Mouse (Mus musculus) kidney, adult 2 months (tissue): ENCODE results near the gene Rpgr. TPM values are rescaled to one million over a fixed set of nuclear protein-coding genes. Genes with fewer than 3 reads are reported as not detected.

ENCODE experiments used
- DNase-seq: peaks from one replicate; pipeline ENCODE4 v3.0.0; 2021
- H3K27ac ChIP-seq: fragments of 200-500 bp; 2 replicates; pipeline ENCODE4 v1.5.1; 2012; ENCODE audit warnings: low read depth, low read length, control low read depth, inconsistent platforms; ENCODE audit not compliant: insufficient read depth
- H3K27me3 ChIP-seq: fragments of 200-500 bp; replicated peaks from 2 replicates; pipeline ENCODE4 v1.6.1; 2012; ENCODE audit warnings: mild to moderate bottlenecking, moderate library complexity, low read length, inconsistent platforms; ENCODE audit not compliant: control insufficient read depth, insufficient read depth
- H3K36me3 ChIP-seq: fragments of 200-500 bp; 2 replicates; pipeline ENCODE4 v1.6.1; 2012; ENCODE audit warnings: mild to moderate bottlenecking, moderate library complexity, low read length, inconsistent platforms; ENCODE audit not compliant: control insufficient read depth, insufficient read depth
- H3K4me1 ChIP-seq: fragments of 200-500 bp; 2 replicates; pipeline ENCODE4 v1.6.1; 2011; ENCODE audit warnings: low read length; ENCODE audit not compliant: control insufficient read depth, insufficient read depth
- H3K4me3 ChIP-seq: fragments of 200-500 bp; 2 replicates; pipeline ENCODE4 v1.5.1; 2011; ENCODE audit warnings: mild to moderate bottlenecking, low read depth, low read length, control low read depth; ENCODE audit not compliant: insufficient read depth
- CTCF ChIP-seq: fragments of 200-500 bp; conservative IDR thresholded peaks from 2 replicates; pipeline ENCODE4 v1.5.1; 2011; ENCODE audit warnings: low read depth, mild to moderate bottlenecking, control low read depth, low read length, moderate library complexity, mixed read lengths; ENCODE audit not compliant: insufficient read depth, insufficient read length
- POLR2A ChIP-seq: fragments of 200-500 bp; IDR thresholded peaks from one replicate; pipeline ENCODE4 v1.6.1; 2011; ENCODE audit warnings: low read depth, low read length, control low read depth
- WGBS: fragments of 180-500 bp; shearing (Covaris S2); methylation state at CpG from one replicate; pipeline ENCODE4 v1.1.7; 2018; 5-methylcytosine and 5-hydroxymethylcytosine counted together
- polyA plus RNA-seq: library from polyadenylated mRNA; depleted of rRNA; stranded (reverse); fragments of >200 nt; gene quantifications from 2 replicates; pipeline ENCODE4 v1.2.3, GENCODE M21; 2012; rRNA removed

Gene Rpgr
- polyA plus RNA-seq, 1 experiment, result 1.6 TPM

DNA sequence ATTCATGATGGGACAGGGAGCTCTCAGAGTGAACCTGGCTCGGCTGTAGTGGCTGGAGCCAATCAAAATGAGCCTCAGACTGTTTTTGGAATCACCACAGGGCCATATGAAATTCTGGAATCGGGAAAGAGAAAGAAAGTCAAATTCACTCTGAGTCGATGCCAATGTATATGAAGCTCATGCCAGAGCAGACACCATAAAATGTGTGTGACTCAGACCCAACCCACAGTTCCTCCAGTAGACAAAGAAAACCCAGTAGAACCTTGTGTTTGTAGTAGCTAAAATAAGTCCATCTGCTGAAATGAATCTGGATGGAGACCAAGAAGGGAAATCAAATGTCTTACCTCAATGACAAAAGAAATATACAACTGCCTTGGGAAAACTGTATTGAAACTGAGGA is 142.8 kb downstream of the Rpgr start:
- Histone ChIP-seq H3K36me3 (no peaks in the 10 kb centered on the region), H3K4me3 (no peak overlapping the region), H3K27me3 (no peaks in the 10 kb centered on the region), H3K4me1 (no peaks in the 10 kb centered on the region), H3K27ac (no peak overlapping the region)
- 76% methylated on average over 3 of the region's 3 CpGs for WGBS
- no peak for TF ChIP-seq CTCF
- no peak for TF ChIP-seq POLR2A
- DNase-seq, result no peak

DNA sequence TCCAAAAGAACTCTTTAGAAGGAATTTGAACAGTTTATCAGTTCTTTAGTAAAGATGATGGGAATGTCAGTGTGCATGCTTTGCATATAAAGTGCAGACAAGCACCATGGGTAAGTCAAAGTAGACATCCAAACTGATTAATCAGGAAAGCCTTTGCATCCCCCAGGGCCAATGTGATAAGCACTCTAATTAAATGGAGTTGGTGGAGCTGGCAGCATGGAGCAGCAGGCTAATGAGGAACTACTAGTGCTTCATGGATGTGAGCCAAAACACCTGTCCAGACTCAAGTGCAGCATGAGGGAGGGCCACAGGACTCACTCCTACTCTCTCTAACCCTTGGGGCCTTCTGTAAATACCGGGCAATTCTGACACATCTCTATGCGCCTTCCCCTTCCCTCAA is 145.2 kb downstream of the Rpgr start:
- no peak overlapping the region for H3K27ac ChIP-seq
- TF ChIP-seq CTCF (no peak), POLR2A (no peak)
- H3K4me1 ChIP-seq, result no peaks in the 10 kb centered on the region
- H3K27me3 ChIP-seq, result no peaks in the 10 kb centered on the region
- H3K36me3 ChIP-seq, result no peaks in the 10 kb centered on the region
- no peak for DNase-seq
- WGBS, result 54% methylated on average over 2 of the region's 2 CpGs
- H3K4me3 ChIP-seq, result no peak overlapping the region

DNA sequence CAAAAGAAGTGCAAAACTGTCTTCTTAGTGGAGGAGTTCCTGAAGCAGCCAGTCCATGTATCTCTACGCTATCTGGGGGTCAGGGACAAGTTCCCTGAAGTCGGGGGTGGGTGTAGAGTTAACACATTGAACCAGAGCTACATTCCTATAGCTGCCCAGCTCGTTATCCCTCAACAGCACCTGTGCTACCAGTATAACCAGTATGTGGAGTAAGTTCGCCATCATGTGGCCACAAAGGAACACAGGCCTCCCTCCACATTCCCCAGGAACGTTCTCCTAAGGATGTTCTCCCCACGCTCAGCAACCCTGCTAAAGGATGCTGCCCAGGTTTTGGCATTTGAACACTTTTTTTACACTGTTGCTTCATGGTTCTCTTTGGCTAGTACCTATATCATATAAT is 146.0 kb downstream of the Rpgr start:
- Histone ChIP-seq H3K27me3 (no peaks in the 10 kb centered on the region), H3K4me3 (no peak overlapping the region), H3K4me1 (no peaks in the 10 kb centered on the region), H3K27ac (no peak overlapping the region), H3K36me3 (no peaks in the 10 kb centered on the region)
- 13% methylated on average over 6 of the region's 6 CpGs for WGBS
- TF ChIP-seq CTCF (peak; percentile 59), POLR2A (no peak)
- peak; percentile 12 for DNase-seq

DNA sequence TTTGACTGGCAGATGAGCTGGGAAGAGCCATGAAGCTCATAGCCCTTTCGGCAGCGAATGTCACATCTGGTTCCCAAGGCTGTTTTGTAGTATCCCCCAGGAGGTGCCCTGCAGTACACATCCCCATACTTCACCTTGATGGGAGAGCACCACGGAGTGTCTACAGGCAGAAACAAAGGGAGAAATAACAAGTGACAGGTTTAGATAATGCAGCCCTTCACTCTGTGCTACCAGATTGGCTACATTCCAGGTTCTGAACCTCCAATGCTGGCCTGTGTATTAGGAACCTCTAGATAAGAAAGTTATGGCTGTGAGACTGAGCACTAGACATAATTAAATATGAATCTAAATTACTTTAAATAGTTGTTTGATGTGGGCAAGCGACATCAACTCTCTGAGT is 147.3 kb downstream of the Rpgr start:
- Histone ChIP-seq H3K27me3 (no peaks in the 10 kb centered on the region), H3K36me3 (no peaks in the 10 kb centered on the region), H3K4me3 (no peak overlapping the region), H3K27ac (no peak overlapping the region), H3K4me1 (no peaks in the 10 kb centered on the region)
- DNase-seq, result no peak
- 77% methylated on average over 4 of the region's 4 CpGs for WGBS
- TF ChIP-seq POLR2A (no peak), CTCF (no peak)

DNA sequence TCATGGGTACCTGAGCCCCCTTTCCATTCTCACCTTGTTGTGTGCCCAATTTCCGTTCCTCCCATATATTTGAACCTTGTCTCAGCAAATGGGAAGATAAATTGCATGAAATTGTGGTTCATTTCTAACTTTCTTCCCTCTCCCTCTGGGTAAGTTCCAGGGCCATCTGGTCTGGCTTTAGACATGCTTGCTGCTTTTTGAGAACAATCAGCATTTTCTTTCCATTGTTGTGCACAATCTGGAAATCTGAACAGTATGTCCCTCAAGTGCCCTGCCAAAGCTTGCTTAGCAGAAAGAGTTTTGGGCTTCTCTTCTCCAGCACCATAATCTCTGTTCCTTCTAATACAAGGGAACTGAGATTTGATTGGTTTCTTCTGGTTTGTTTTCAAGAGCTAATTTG is 152.9 kb downstream of the Rpgr start:
- 95% methylated on average over 1 of the region's 1 CpGs for WGBS
- no peak for DNase-seq
- H3K4me3 ChIP-seq, result no peak overlapping the region
- TF ChIP-seq CTCF (no peak), POLR2A (no peak)
- H3K36me3 ChIP-seq, result no peaks in the 10 kb centered on the region
- no peaks in the 10 kb centered on the region for H3K4me1 ChIP-seq
- H3K27ac ChIP-seq, result no peak overlapping the region
- H3K27me3 ChIP-seq, result no peaks in the 10 kb centered on the region

DNA sequence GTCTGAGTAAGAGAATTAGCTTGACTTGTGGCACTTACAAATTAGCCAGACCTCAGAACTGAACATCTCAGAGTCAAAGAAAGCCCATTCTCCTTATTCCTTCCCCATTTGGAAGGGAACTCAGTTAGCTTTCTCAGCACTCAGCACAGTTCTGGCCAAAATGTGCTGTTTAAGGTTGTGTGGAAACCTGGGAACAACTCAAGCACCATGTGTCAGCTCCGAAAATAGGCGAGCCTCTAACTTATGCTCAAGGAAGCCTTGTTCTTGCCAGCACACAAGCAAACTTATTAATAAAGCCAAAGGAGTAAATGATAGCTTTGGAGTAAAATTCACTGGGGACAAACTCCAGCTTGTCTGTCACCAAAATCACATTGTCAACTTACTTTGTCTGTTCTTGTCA is 153.4 kb downstream of the Rpgr start:
- H3K36me3 ChIP-seq, result no peaks in the 10 kb centered on the region
- H3K4me1 ChIP-seq, result no peaks in the 10 kb centered on the region
- WGBS, result 87% methylated on average over 2 of the region's 2 CpGs
- DNase-seq, result no peak
- H3K27me3 ChIP-seq, result no peaks in the 10 kb centered on the region
- H3K27ac ChIP-seq, result no peak overlapping the region
- H3K4me3 ChIP-seq, result no peak overlapping the region
- no peak for TF ChIP-seq CTCF
- TF ChIP-seq POLR2A, result no peak

DNA sequence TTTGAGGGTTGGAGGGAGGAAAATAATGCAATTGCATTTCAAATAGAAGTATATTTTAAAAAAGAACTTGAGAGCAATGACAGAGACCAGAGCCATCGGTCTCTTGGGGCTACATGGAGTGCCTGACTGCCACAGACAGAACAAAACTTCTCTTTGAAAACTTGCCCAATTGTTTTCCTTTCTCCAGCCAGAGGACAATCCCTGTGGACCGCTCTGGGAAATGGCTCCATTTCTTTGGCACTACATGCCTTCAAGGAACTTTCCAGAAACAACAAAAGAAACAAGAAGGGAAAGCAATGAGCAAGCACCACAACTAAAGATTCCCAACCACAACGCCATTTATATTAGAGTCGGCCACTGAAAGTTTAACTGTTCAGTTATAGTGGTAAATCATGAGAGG is 154.5 kb downstream of the Rpgr start:
- no peak overlapping the region for H3K27ac ChIP-seq
- no peaks in the 10 kb centered on the region for H3K27me3 ChIP-seq
- WGBS, result 63% methylated on average over 4 of the region's 4 CpGs
- no peak for TF ChIP-seq POLR2A
- no peak for TF ChIP-seq CTCF
- H3K36me3 ChIP-seq, result no peaks in the 10 kb centered on the region
- no peak for DNase-seq
- no peaks in the 10 kb centered on the region for H3K4me1 ChIP-seq
- H3K4me3 ChIP-seq, result no peak overlapping the region

DNA sequence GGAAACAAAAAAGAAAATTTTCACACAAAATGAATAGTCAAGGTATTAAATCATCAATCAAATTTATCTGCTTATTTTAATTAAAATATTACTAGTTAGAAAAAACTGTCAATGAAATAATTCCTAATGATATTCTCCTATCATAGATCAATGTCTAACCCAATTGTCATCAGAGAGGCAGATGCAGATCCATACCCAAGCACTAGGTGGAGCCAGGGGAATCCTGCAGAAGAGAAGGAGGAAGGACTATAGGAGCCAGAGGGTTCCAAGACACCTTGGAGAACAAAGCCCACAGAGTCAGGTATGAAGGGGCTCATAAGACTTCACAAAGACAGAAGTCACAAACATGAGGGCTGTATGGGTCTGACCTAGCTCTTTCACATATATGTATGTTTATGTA is 182.1 kb downstream of the Rpgr start:
- H3K36me3 ChIP-seq, result no peaks in the 10 kb centered on the region
- no peaks in the 10 kb centered on the region for H3K27me3 ChIP-seq
- no peaks in the 10 kb centered on the region for H3K4me1 ChIP-seq
- H3K27ac ChIP-seq, result no peak overlapping the region
- no peak for DNase-seq
- no peak overlapping the region for H3K4me3 ChIP-seq
- TF ChIP-seq CTCF (0 out of 2 replicates have a peak, but pooled peaks have one; percentile 20), POLR2A (no peak)

Other genes with a start within 250 kb of the Rpgr start
- gene Srpx, start 99.2 kb downstream of the Rpgr start, polyA plus RNA-seq, result 5.5 and 6.6 TPM in 2 replicates
- not detected in 2 replicates for gene Otc, start 35.4 kb upstream of the Rpgr start, polyA plus RNA-seq